In the genomic region with DNA sequence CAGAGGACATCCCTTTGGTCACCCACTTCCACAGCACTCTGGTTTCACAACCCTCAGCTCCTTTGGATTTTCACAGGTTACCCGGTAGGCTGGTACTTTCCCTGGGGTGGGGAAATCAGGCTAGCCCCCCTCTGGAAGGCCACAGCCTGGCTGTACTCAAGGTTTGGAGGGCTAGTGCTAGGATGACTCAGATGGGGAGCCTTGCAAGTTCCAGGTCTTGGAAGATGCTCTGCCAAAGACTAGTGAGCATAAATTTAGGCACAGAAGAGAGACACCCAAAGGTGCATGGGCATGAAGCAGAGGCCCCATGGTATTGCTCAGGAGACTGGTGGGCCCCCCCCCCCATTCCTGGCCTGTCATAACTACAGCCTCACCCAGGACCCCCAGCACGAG, we compare ENCODE assay signal across 8 mouse cellular contexts. TPM values are rescaled to one million over a fixed set of nuclear protein-coding genes. Genes with fewer than 3 reads are reported as not detected.
DNase-seq lines count a peak whose midpoint lies in the region; ATAC-seq and TF ChIP-seq lines count a peak whose summit lies in the region.

No protein-coding gene starts in this region.

- WGBS in kidney, embryonic 14.5 days, result 40% methylated on average over 2 of the region's 2 CpGs
- WGBS in hindbrain, embryonic 12.5 days, result 32% methylated on average over 2 of the region's 2 CpGs
- 24% methylated on average over 2 of the region's 2 CpGs for WGBS in midbrain, embryonic 14.5 days

- no peak overlapping the region for H3K27ac ChIP-seq in kidney, embryonic 14.5 days (ENCODE audit: low read depth, low read length)
- H3K27ac ChIP-seq in bone marrow macrophage, adult 2 months (ENCODE audit: insufficient read depth, low read depth, low read length), result no peak overlapping the region
- peak overlapping the region; percentile 93 for H3K27ac ChIP-seq in hindbrain, embryonic 12.5 days
- peak overlapping the region; percentile 83 for H3K27ac ChIP-seq in midbrain, embryonic 14.5 days (replicated peaks; ENCODE audit: low read depth, low read length)

- peak overlapping the region; percentile 89 for H3K4me2 ChIP-seq in kidney, embryonic 14.5 days (replicated peaks; ENCODE audit: low read depth, low read length)
- H3K4me2 ChIP-seq in hindbrain, embryonic 12.5 days (replicated peaks), result peak overlapping the region; percentile 90
- peak overlapping the region; percentile 88 for H3K4me2 ChIP-seq in midbrain, embryonic 14.5 days (ENCODE audit: low read length)

- ATAC-seq in kidney, embryonic 14.5 days (ENCODE audit: low FRiP score, low TSS enrichment), result no peak
- ATAC-seq in hindbrain, embryonic 12.5 days (ENCODE audit: low FRiP score), result no peak
- ATAC-seq in midbrain, embryonic 14.5 days (ENCODE audit: low FRiP score, low TSS enrichment), result no peak
- no peak for ATAC-seq in erythroid progenitor cell, adult 5-6 weeks (replicated peaks; ENCODE audit: low FRiP score, poor library complexity, severe bottlenecking)

- no peak for TF ChIP-seq CTCF in bone marrow macrophage, adult 2 months (IDR thresholded peaks at IDR 0.05; ENCODE audit: low read depth, low read length)

- peak overlapping the region; percentile 71 for H3K9ac ChIP-seq in kidney, embryonic 14.5 days (ENCODE audit: low read depth, low read length)
- H3K9ac ChIP-seq in hindbrain, embryonic 12.5 days, result peak overlapping the region; percentile 93
- H3K9ac ChIP-seq in midbrain, embryonic 14.5 days (replicated peaks; ENCODE audit: low read length), result peak overlapping the region; percentile 84

- no peaks in the 10 kb centered on the region for H3K36me3 ChIP-seq in kidney, embryonic 14.5 days (ENCODE audit: control insufficient read depth, insufficient read depth, low read length)
- peaks cover 16% of the 10 kb centered on the region for H3K36me3 ChIP-seq in hindbrain, embryonic 12.5 days
- H3K36me3 ChIP-seq in midbrain, embryonic 14.5 days (ENCODE audit: control insufficient read depth, insufficient read depth, low read length), result peaks cover 19% of the 10 kb centered on the region

- TF ChIP-seq POLR2A in bone marrow macrophage, adult 2 months (IDR thresholded peaks at IDR 0.05; ENCODE audit: borderline replicate concordance, low read depth, low read length), result no peak

- H3K4me1 ChIP-seq in kidney, embryonic 14.5 days (ENCODE audit: control insufficient read depth, insufficient read depth, low read length), result peaks cover 20% of the 10 kb centered on the region
- H3K4me1 ChIP-seq in bone marrow macrophage, adult 2 months (ENCODE audit: control insufficient read depth, insufficient read depth, low read length), result peaks cover 4% of the 10 kb centered on the region; the same call in 1 of the 2 replicates
- H3K4me1 ChIP-seq in hindbrain, embryonic 12.5 days, result peaks cover 31% of the 10 kb centered on the region
- peaks cover 37% of the 10 kb centered on the region for H3K4me1 ChIP-seq in midbrain, embryonic 14.5 days (ENCODE audit: control insufficient read depth, insufficient read depth, low read length)

- DNase-seq in kidney, adult 8-10 months, result no peak
- DNase-seq in midbrain, embryonic 14.5 days, result no peak
- no peak for DNase-seq in kidney, postnatal 14 days
- DNase-seq in left cerebral cortex, adult 18-20 months (ENCODE audit: low spot score in 2 of 2), result no peak

- peak overlapping the region; percentile 70 for H3K4me3 ChIP-seq in kidney, embryonic 14.5 days (ENCODE audit: low read length)
- peak overlapping the region; percentile 59 for H3K4me3 ChIP-seq in bone marrow macrophage, adult 2 months (ENCODE audit: insufficient read depth, low read length)
- peak overlapping the region; percentile 89 for H3K4me3 ChIP-seq in hindbrain, embryonic 12.5 days
- H3K4me3 ChIP-seq in midbrain, embryonic 14.5 days (replicated peaks; ENCODE audit: low read depth, low read length), result peak overlapping the region; percentile 60

- no peaks in the 10 kb centered on the region for H3K9me3 ChIP-seq in kidney, embryonic 14.5 days (ENCODE audit: control insufficient read depth, low read length)
- no peaks in the 10 kb centered on the region for H3K9me3 ChIP-seq in hindbrain, embryonic 12.5 days (replicated peaks)
- H3K9me3 ChIP-seq in midbrain, embryonic 14.5 days (ENCODE audit: control insufficient read depth, low read length), result no peaks in the 10 kb centered on the region

- H3K27me3 ChIP-seq in kidney, embryonic 14.5 days (ENCODE audit: control insufficient read depth, insufficient read depth, low read length), result peaks cover 43% of the 10 kb centered on the region
- H3K27me3 ChIP-seq in hindbrain, embryonic 12.5 days, result peaks cover 43% of the 10 kb centered on the region
- H3K27me3 ChIP-seq in midbrain, embryonic 14.5 days (ENCODE audit: control insufficient read depth, insufficient read depth, low read length), result peaks cover 33% of the 10 kb centered on the region

RNA-seq across cellular contexts. Expression of a gene that starts 0.8 kb away (rescaled TPM):
- 12.2 and 14.2 TPM in 2 replicates for polyA plus RNA-seq in kidney, embryonic 14.5 days (2014; fragmentation: Nextera tagmentation; extraction: Ambion mirVana)
- 0.60 and 0.83 TPM in 2 replicates for polyA plus RNA-seq in bone marrow macrophage, adult 2 months (2012; ENCODE audit: insufficient read depth, insufficient read length, missing spikeins)
- 98.7 and 105 TPM in 2 replicates for polyA plus RNA-seq in hindbrain, embryonic 12.5 days (2016; fragmentation: Nextera tagmentation; extraction: Ambion mirVana)
- polyA plus RNA-seq in midbrain, embryonic 14.5 days (2014; fragmentation: Nextera tagmentation; extraction: Ambion mirVana), result 175 and 200 TPM in 2 replicates
- total RNA-seq in erythroid progenitor cell, adult 5-6 weeks (2015; ENCODE audit: low replicate concordance), result 2.1 and 7.6 TPM in 2 replicates
- total RNA-seq in erythroid progenitor cell, adult 5-6 weeks (2017; ENCODE audit: low replicate concordance), result 11.2 TPM in 1 of 2 replicates, not detected in the other
- 100 to 1,000 TPM; 824 to 876 TPM for total RNA-seq in left cerebral cortex, adult 18-20 months (2021)

RNA-seq across cellular contexts. Expression of a gene that starts 2.7 kb away (rescaled TPM):
- 1.2 and 1.7 TPM in 2 replicates for polyA plus RNA-seq in kidney, embryonic 14.5 days (2014; fragmentation: Nextera tagmentation; extraction: Ambion mirVana)
- polyA plus RNA-seq in bone marrow macrophage, adult 2 months (2012; ENCODE audit: insufficient read depth, insufficient read length, missing spikeins), result not detected in 2 replicates
- 12.6 and 13.5 TPM in 2 replicates for polyA plus RNA-seq in hindbrain, embryonic 12.5 days (2016; fragmentation: Nextera tagmentation; extraction: Ambion mirVana)
- 9.9 and 15.2 TPM in 2 replicates for polyA plus RNA-seq in midbrain, embryonic 14.5 days (2014; fragmentation: Nextera tagmentation; extraction: Ambion mirVana)
- total RNA-seq in erythroid progenitor cell, adult 5-6 weeks (2015; ENCODE audit: low replicate concordance), result 6.1 TPM in 1 of 2 replicates, not detected in the other
- 4.2 TPM in 1 of 2 replicates, not detected in the other for total RNA-seq in erythroid progenitor cell, adult 5-6 weeks (2017; ENCODE audit: low replicate concordance)
- 100 to 1,000 TPM; 231 to 252 TPM for total RNA-seq in left cerebral cortex, adult 18-20 months (2021)

RNA-seq across cellular contexts. Expression of a gene that starts 6.7 kb away (rescaled TPM):
- polyA plus RNA-seq in kidney, embryonic 14.5 days (2014; fragmentation: Nextera tagmentation; extraction: Ambion mirVana), result 1.1 and 1.6 TPM in 2 replicates
- not detected in 2 replicates for polyA plus RNA-seq in bone marrow macrophage, adult 2 months (2012; ENCODE audit: insufficient read depth, insufficient read length, missing spikeins)
- polyA plus RNA-seq in hindbrain, embryonic 12.5 days (2016; fragmentation: Nextera tagmentation; extraction: Ambion mirVana), result 10.1 and 11.1 TPM in 2 replicates
- 14.7 and 14.9 TPM in 2 replicates for polyA plus RNA-seq in midbrain, embryonic 14.5 days (2014; fragmentation: Nextera tagmentation; extraction: Ambion mirVana)
- 1.7 TPM in 1 of 2 replicates, not detected in the other for total RNA-seq in erythroid progenitor cell, adult 5-6 weeks (2015; ENCODE audit: low replicate concordance)
- 0.51 TPM in 1 of 2 replicates, not detected in the other for total RNA-seq in erythroid progenitor cell, adult 5-6 weeks (2017; ENCODE audit: low replicate concordance)
- 1 to 10 TPM; 1.1 to 1.3 TPM for total RNA-seq in left cerebral cortex, adult 18-20 months (2021)

RNA-seq across cellular contexts. Expression of a gene that starts 38.5 kb away (rescaled TPM):
- 0.61 and 0.63 TPM in 2 replicates for polyA plus RNA-seq in kidney, embryonic 14.5 days (2014; fragmentation: Nextera tagmentation; extraction: Ambion mirVana)
- polyA plus RNA-seq in bone marrow macrophage, adult 2 months (2012; ENCODE audit: insufficient read depth, insufficient read length, missing spikeins), result not detected in 2 replicates
- polyA plus RNA-seq in hindbrain, embryonic 12.5 days (2016; fragmentation: Nextera tagmentation; extraction: Ambion mirVana), result 15.4 and 15.5 TPM in 2 replicates
- 0.27 and 0.34 TPM in 2 replicates for polyA plus RNA-seq in midbrain, embryonic 14.5 days (2014; fragmentation: Nextera tagmentation; extraction: Ambion mirVana)
- not detected in 2 replicates for total RNA-seq in erythroid progenitor cell, adult 5-6 weeks (2015; ENCODE audit: low replicate concordance)
- not detected in 2 replicates for total RNA-seq in erythroid progenitor cell, adult 5-6 weeks (2017; ENCODE audit: low replicate concordance)
- total RNA-seq in left cerebral cortex, adult 18-20 months (2021), result 1 to 10 TPM; 1.3 TPM

Comparison
In these comparisons a context has a peak if more than half of its experiments do, and no peak if none do; other contexts are left out.
1. H3K27ac ChIP-seq: peak in hindbrain, embryonic 12.5 days (single experiment) and midbrain, embryonic 14.5 days (single experiment); none in kidney, embryonic 14.5 days (single experiment) and bone marrow macrophage, adult 2 months (single experiment).
2. Peak in every context shown above with its lines, with median percentiles within 50 percentile points of each other: H3K4me2 ChIP-seq, H3K4me3 ChIP-seq and H3K9ac ChIP-seq.